Mouse (Mus musculus): ENCODE results near the gene Lyg2. TPM values are rescaled to one million over a fixed set of nuclear protein-coding genes. Genes with fewer than 3 reads are reported as not detected.

Lyg2 gene
- polyA plus RNA-seq, 1 experiment from 2014 or later, result 0.11 TPM

DNA sequence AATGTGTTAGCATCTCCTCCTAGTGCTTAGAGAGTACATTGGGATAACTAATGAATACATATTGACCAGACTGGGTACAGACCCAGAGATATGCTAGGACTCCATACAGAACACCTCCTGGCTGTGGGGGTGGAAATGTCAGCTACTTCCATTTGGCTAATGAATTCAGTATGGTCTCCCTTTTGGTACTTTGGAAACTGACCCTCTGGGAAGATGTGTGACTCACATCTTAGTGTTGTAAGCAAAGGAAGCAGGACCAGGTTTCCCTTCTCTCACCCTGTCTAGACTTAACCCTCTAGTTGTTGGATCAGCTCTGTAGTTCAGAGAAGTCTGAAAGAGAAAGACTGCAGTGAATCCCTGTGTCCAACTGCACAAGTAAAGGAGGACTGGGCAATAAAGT, 21.7 kb downstream of the Lyg2 start:
- peaks cover 1% of the 10 kb centered on the region; the same call in 1 of the 2 replicates for H3K4me1 ChIP-seq (ENCODE audit: control insufficient read depth, insufficient read depth, low read length)
- ATAC-seq (ENCODE audit: low read depth) (no peak), DNase-seq (ENCODE audit: low spot score) (no peak)
- H3K4me3 ChIP-seq (ENCODE audit: low read depth, low read length), result no peak overlapping the region
- H3K27me3 ChIP-seq (replicated peaks; ENCODE audit: control insufficient read depth, insufficient read depth, low read length), result no peaks in the 10 kb centered on the region
- H3K27ac ChIP-seq (replicated peaks; ENCODE audit: low read depth, low read length), result no peak overlapping the region
- no peak overlapping the region for H3K9ac ChIP-seq (ENCODE audit: low read depth, low read length)
- no peaks in the 10 kb centered on the region for H3K9me3 ChIP-seq (ENCODE audit: control insufficient read depth, low read length)
- peaks cover 57% of the 10 kb centered on the region for H3K36me3 ChIP-seq (ENCODE audit: control insufficient read depth, insufficient read depth, low read length)
- no peak overlapping the region for H3K4me2 ChIP-seq (ENCODE audit: low read depth, low read length)

- Histone ChIP-seq H3K27ac (replicated peaks; ENCODE audit: low read depth, low read length) (no peak overlapping the region), H3K4me1 (ENCODE audit: control insufficient read depth, insufficient read depth, low read length) (peaks cover 8% of the 10 kb centered on the region; the same call in 1 of the 2 replicates), H3K4me2 (ENCODE audit: low read depth, low read length) (peak overlapping the region; percentile 71), H3K36me3 (ENCODE audit: control insufficient read depth, insufficient read depth, low read length) (peaks cover 26% of the 10 kb centered on the region; the same call in 1 of the 2 replicates), H3K9ac (ENCODE audit: low read depth, low read length) (peak overlapping the region; percentile 67; the same call in 1 of the 2 replicates), H3K27me3 (replicated peaks; ENCODE audit: control insufficient read depth, insufficient read depth, low read length) (no peaks in the 10 kb centered on the region), H3K4me3 (ENCODE audit: low read depth, low read length) (peak overlapping the region; percentile 72), H3K9me3 (ENCODE audit: control insufficient read depth, low read length) (no peaks in the 10 kb centered on the region)
- WGBS, result 56% methylated on average over 3 of the region's 3 CpGs
- ATAC-seq (ENCODE audit: low read depth) (0 out of 2 replicates have a peak, but pooled peaks have one; percentile 15), DNase-seq (ENCODE audit: low spot score) (peak; percentile 26)
These were observed 24.9 kb downstream of the Lyg2 start for GRCm38 (mm10) chr1:37891400-37891799.

GRCm38 (mm10) chr1:37890025-37890652, 26.2 kb downstream of the Lyg2 start, which contains the start of the genes Mitd1 and Mrpl30:
Gene Mitd1 (minus strand): TSS chr1:37890411.
Gene Mrpl30 (plus strand): TSS chr1:37890477.
- Histone ChIP-seq H3K36me3 (ENCODE audit: control insufficient read depth, insufficient read depth, low read length) (peaks cover 15% of the 10 kb centered on the region; the same call in 1 of the 2 replicates), H3K9ac (ENCODE audit: low read depth, low read length) (peak within 1 kb of the TSS; percentile 67)

GRCm38 (mm10) chr1:37889206-37889605, 27.1 kb downstream of the Lyg2 start:
- no peak for DNase-seq (ENCODE audit: low spot score)
- peak overlapping the region; percentile 67 for H3K9ac ChIP-seq (ENCODE audit: low read depth, low read length)
- H3K27me3 ChIP-seq (replicated peaks; ENCODE audit: control insufficient read depth, insufficient read depth, low read length), result no peaks in the 10 kb centered on the region
- no peak for ATAC-seq (ENCODE audit: low read depth)
- H3K4me1 ChIP-seq (ENCODE audit: control insufficient read depth, insufficient read depth, low read length), result peaks cover 8% of the 10 kb centered on the region; the same call in 1 of the 2 replicates
- H3K4me3 ChIP-seq (ENCODE audit: low read depth, low read length), result peak overlapping the region; percentile 72
- H3K9me3 ChIP-seq (ENCODE audit: control insufficient read depth, low read length), result no peaks in the 10 kb centered on the region
- no peak overlapping the region for H3K27ac ChIP-seq (replicated peaks; ENCODE audit: low read depth, low read length)
- peaks cover 14% of the 10 kb centered on the region; the same call in 1 of the 2 replicates for H3K36me3 ChIP-seq (ENCODE audit: control insufficient read depth, insufficient read depth, low read length)
- 82% methylated on average over 7 of the region's 7 CpGs for WGBS
- peak overlapping the region; percentile 71 for H3K4me2 ChIP-seq (ENCODE audit: low read depth, low read length)

More at GRCm38 (mm10) chr1:37890025-37890652, 26.2 kb downstream of the Lyg2 start, which contains the start of the genes Mitd1 and Mrpl30:
- peaks cover 8% of the 10 kb centered on the region; the same call in 1 of the 2 replicates for H3K4me1 ChIP-seq (ENCODE audit: control insufficient read depth, insufficient read depth, low read length)
- WGBS, result under 1% methylated on average over 38 of the region's 41 CpGs
- ATAC-seq (ENCODE audit: low read depth), result peak; percentile 95
- H3K27me3 ChIP-seq (replicated peaks; ENCODE audit: control insufficient read depth, insufficient read depth, low read length), result no peaks in the 10 kb centered on the region
- no peaks in the 10 kb centered on the region for H3K9me3 ChIP-seq (ENCODE audit: control insufficient read depth, low read length)
- DNase-seq (ENCODE audit: low spot score), result peak; percentile 94
- H3K4me2 ChIP-seq (ENCODE audit: low read depth, low read length), result peak within 1 kb of the TSS; percentile 71
- peak within 1 kb of the TSS; percentile 64; the same call in 1 of the 2 replicates for H3K27ac ChIP-seq (replicated peaks; ENCODE audit: low read depth, low read length)
- peak within 1 kb of the TSS; percentile 72 for H3K4me3 ChIP-seq (ENCODE audit: low read depth, low read length)

GRCm38 (mm10) chr1:37884451-37884850, 31.8 kb downstream of the Lyg2 start:
- H3K4me1 ChIP-seq (ENCODE audit: control insufficient read depth, insufficient read depth, low read length), result peaks cover 5% of the 10 kb centered on the region; the same call in 1 of the 2 replicates
- ATAC-seq (ENCODE audit: low read depth) (no peak), DNase-seq (ENCODE audit: low spot score) (peak; percentile 21)
- no peak overlapping the region for H3K4me3 ChIP-seq (ENCODE audit: low read depth, low read length)
- peaks cover 51% of the 10 kb centered on the region for H3K36me3 ChIP-seq (ENCODE audit: control insufficient read depth, insufficient read depth, low read length)
- H3K9me3 ChIP-seq (ENCODE audit: control insufficient read depth, low read length), result no peaks in the 10 kb centered on the region
- no peak overlapping the region for H3K27ac ChIP-seq (replicated peaks; ENCODE audit: low read depth, low read length)
- H3K27me3 ChIP-seq (replicated peaks; ENCODE audit: control insufficient read depth, insufficient read depth, low read length), result no peaks in the 10 kb centered on the region
- H3K9ac ChIP-seq (ENCODE audit: low read depth, low read length), result no peak overlapping the region
- no peak overlapping the region for H3K4me2 ChIP-seq (ENCODE audit: low read depth, low read length)
- 87% methylated on average over 4 of the region's 4 CpGs for WGBS

GRCm38 (mm10) chr1:37883411-37883810, 32.9 kb downstream of the Lyg2 start:
- Histone ChIP-seq H3K4me2 (ENCODE audit: low read depth, low read length) (no peak overlapping the region), H3K9ac (ENCODE audit: low read depth, low read length) (no peak overlapping the region), H3K4me1 (ENCODE audit: control insufficient read depth, insufficient read depth, low read length) (no peaks in the 10 kb centered on the region), H3K4me3 (ENCODE audit: low read depth, low read length) (no peak overlapping the region), H3K27ac (replicated peaks; ENCODE audit: low read depth, low read length) (no peak overlapping the region), H3K9me3 (ENCODE audit: control insufficient read depth, low read length) (no peaks in the 10 kb centered on the region), H3K27me3 (replicated peaks; ENCODE audit: control insufficient read depth, insufficient read depth, low read length) (no peaks in the 10 kb centered on the region), H3K36me3 (ENCODE audit: control insufficient read depth, insufficient read depth, low read length) (peaks cover 61% of the 10 kb centered on the region)
- DNase-seq (ENCODE audit: low spot score) (no peak), ATAC-seq (ENCODE audit: low read depth) (no peak)
- 88% methylated on average over 4 of the region's 4 CpGs for WGBS

DNA sequence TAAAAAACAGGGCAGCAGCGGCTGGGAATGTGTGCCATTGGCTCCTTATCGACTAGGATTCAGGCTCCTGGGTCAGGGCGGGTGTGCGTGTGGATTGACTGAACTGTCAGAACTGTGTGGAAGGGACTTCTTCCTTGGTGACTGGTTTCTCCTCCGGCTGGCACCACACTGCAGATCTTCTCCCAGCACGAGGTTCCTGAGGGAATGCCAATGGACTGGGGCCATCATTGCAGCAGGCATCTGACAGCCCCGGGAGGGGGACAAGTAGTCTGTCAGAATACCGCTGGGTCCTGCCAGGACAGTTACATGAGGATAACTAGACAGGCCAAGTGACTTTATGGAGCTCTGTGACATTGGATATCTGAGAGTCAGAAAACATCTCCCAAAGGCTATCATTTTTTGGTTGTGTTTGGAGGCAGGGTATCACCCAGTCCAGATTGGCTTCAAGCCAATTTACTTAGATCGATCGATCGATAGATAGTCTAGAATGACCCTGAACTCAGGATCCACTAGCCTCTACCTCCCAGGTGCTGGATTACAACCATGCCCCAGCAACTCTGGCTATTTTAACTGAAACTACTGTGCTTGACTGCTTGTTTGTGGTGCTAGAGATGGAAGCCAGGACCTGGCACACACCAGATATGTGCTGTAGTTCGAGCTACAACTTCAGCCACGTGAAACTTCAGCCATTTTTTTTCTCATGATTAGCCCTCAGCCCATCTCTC, 38.4 kb downstream of the Lyg2 start:
- 92% methylated on average over 13 of the region's 13 CpGs for WGBS
- H3K27ac ChIP-seq (replicated peaks; ENCODE audit: low read depth, low read length), result no peak overlapping the region
- 0 out of 2 replicates have a peak, but pooled peaks cover 4% of the 10 kb centered on the region for H3K4me1 ChIP-seq (ENCODE audit: control insufficient read depth, insufficient read depth, low read length)
- no peak for DNase-seq (ENCODE audit: low spot score)
- no peak overlapping the region for H3K4me3 ChIP-seq (ENCODE audit: low read depth, low read length)
- no peaks in the 10 kb centered on the region for H3K27me3 ChIP-seq (replicated peaks; ENCODE audit: control insufficient read depth, insufficient read depth, low read length)
- peaks cover 78% of the 10 kb centered on the region for H3K36me3 ChIP-seq (ENCODE audit: control insufficient read depth, insufficient read depth, low read length)
- no peak overlapping the region for H3K9ac ChIP-seq (ENCODE audit: low read depth, low read length)
- H3K4me2 ChIP-seq (ENCODE audit: low read depth, low read length), result no peak overlapping the region
- ATAC-seq (ENCODE audit: low read depth), result no peak
- peaks cover 11% of the 10 kb centered on the region for H3K9me3 ChIP-seq (ENCODE audit: control insufficient read depth, low read length)

GRCm38 (mm10) chr1:37873157-37873556, 43.1 kb downstream of the Lyg2 start:
- peaks cover 11% of the 10 kb centered on the region for H3K9me3 ChIP-seq (ENCODE audit: control insufficient read depth, low read length)
- DNase-seq (ENCODE audit: low spot score) (no peak), ATAC-seq (ENCODE audit: low read depth) (no peak)
- H3K4me3 ChIP-seq (ENCODE audit: low read depth, low read length), result peak overlapping the region; percentile 46; the same call in 1 of the 2 replicates
- WGBS, result 88% methylated on average over 4 of the region's 4 CpGs
- H3K4me1 ChIP-seq (ENCODE audit: control insufficient read depth, insufficient read depth, low read length), result peaks cover 10% of the 10 kb centered on the region
- no peaks in the 10 kb centered on the region for H3K27me3 ChIP-seq (replicated peaks; ENCODE audit: control insufficient read depth, insufficient read depth, low read length)
- peaks cover 35% of the 10 kb centered on the region for H3K36me3 ChIP-seq (ENCODE audit: control insufficient read depth, insufficient read depth, low read length)
- 0 out of 2 replicates have a peak overlapping the region, but pooled peaks have one; percentile 81 for H3K27ac ChIP-seq (replicated peaks; ENCODE audit: low read depth, low read length)
- peak overlapping the region; percentile 53; the same call in 1 of the 2 replicates for H3K9ac ChIP-seq (ENCODE audit: low read depth, low read length)
- H3K4me2 ChIP-seq (ENCODE audit: low read depth, low read length), result peak overlapping the region; percentile 64
